Mouse (Mus musculus) heart, embryonic 10.5 days (tissue): ENCODE data around the gene Tmc8. TPM values are rescaled to one million over a fixed set of nuclear protein-coding genes. Genes with fewer than 3 reads are reported as not detected.
"Not testable (repeated sequence)": the region's sequence is repeated elsewhere in the genome, so short reads cannot be mapped to it uniquely, and the experiment has no call there.

Experiments used
- DNase-seq: peaks from one replicate; pipeline ENCODE4 v3.0.0-alpha.2; 2017; ENCODE audit warnings: low spot score
- H3K27ac ChIP-seq: fragments of 300-500 bp; sonication (generic); 2 replicates; pipeline ENCODE4 v1.5.1; 2016; ENCODE audit warnings: mild to moderate bottlenecking
- H3K27me3 ChIP-seq: fragments of 300-500 bp; sonication (generic); 2 replicates; pipeline ENCODE4 v1.6.1; 2016; ENCODE audit warnings: mild to moderate bottlenecking; ENCODE audit not compliant: poor library complexity, insufficient read depth, severe bottlenecking
- H3K36me3 ChIP-seq: fragments of 300-500 bp; sonication (generic); 2 replicates; pipeline ENCODE4 v1.6.1; 2016; ENCODE audit warnings: mild to moderate bottlenecking, moderate library complexity
- H3K4me1 ChIP-seq: fragments of 300-500 bp; sonication (generic); 2 replicates; pipeline ENCODE4 v1.6.1; 2016; ENCODE audit warnings: mild to moderate bottlenecking
- H3K4me3 ChIP-seq: fragments of 300-500 bp; sonication (generic); 2 replicates; pipeline ENCODE4 v1.5.1; 2016; ENCODE audit warnings: mild to moderate bottlenecking, moderate library complexity
- H3K9me3 ChIP-seq: fragments of 300-500 bp; sonication (generic); 2 replicates; pipeline ENCODE4 v1.6.1; 2016; ENCODE audit warnings: mild to moderate bottlenecking, moderate library complexity
- WGBS: fragments of 180-500 bp; shearing (Covaris S2); methylation state at CpG from one replicate; pipeline ENCODE4 v1.1.7; 2016; 5-methylcytosine and 5-hydroxymethylcytosine counted together
- polyA plus RNA-seq: library from polyadenylated mRNA; unstranded; fragments of >200 nt; fragmentation: Nextera tagmentation; extraction: Ambion mirVana; gene quantifications from 2 replicates; pipeline ENCODE4 v1.2.1, GENCODE M21; 2016

Tmc8 gene
- polyA plus RNA-seq, 1 experiment from 2014 or later, result 3.7 TPM

GRCm38 (mm10) chr11:117803166-117803688 is 21.4 kb downstream of the Tmc8 start:
- WGBS, result 86% methylated on average over 3 of the region's 3 CpGs
- Histone ChIP-seq H3K4me3 (no peak overlapping the region), H3K36me3 (no peaks in the 10 kb centered on the region), H3K27me3 (peaks cover 4% of the 10 kb centered on the region; the same call in 1 of the 2 replicates), H3K27ac (peak overlapping the region; percentile 1; the same call in 1 of the 2 replicates), H3K4me1 (peaks cover 19% of the 10 kb centered on the region), H3K9me3 (no peaks in the 10 kb centered on the region)
- DNase-seq, result no peak

- no peak for DNase-seq
- WGBS, result 92% methylated on average over 6 of the region's 6 CpGs
- no peaks in the 10 kb centered on the region for H3K9me3 ChIP-seq
These were observed 24.9 kb downstream of the Tmc8 start for GRCm38 (mm10) chr11:117806781-117807180.

GRCm38 (mm10) chr11:117809407-117810311 is 27.8 kb downstream of the Tmc8 start, which contains the start of the genes Gm20708 and Syngr2:
Gene Gm20708 (plus strand): TSS chr11:117809668.
Gene Syngr2 (plus strand): TSS chr11:117809668.
- peak within 1 kb of the TSS; percentile 90 for H3K27ac ChIP-seq
- peaks cover 28% of the 10 kb centered on the region for H3K36me3 ChIP-seq
- H3K4me1 ChIP-seq, result peaks cover 47% of the 10 kb centered on the region
- peak; percentile 93 for DNase-seq
- WGBS, result under 1% methylated on average over 75 of the region's 75 CpGs
- H3K9me3 ChIP-seq, result no peaks in the 10 kb centered on the region
- H3K4me3 ChIP-seq, result peak within 1 kb of the TSS; percentile 93
- no peaks in the 10 kb centered on the region for H3K27me3 ChIP-seq

More at GRCm38 (mm10) chr11:117806781-117807180, 24.9 kb downstream of the Tmc8 start:
- H3K4me3 ChIP-seq, result no peak overlapping the region
- H3K27ac ChIP-seq, result no peak overlapping the region
- no peaks in the 10 kb centered on the region for H3K36me3 ChIP-seq
- H3K27me3 ChIP-seq, result peaks cover 4% of the 10 kb centered on the region; the same call in 1 of the 2 replicates
- peaks cover 38% of the 10 kb centered on the region for H3K4me1 ChIP-seq

GRCm38 (mm10) chr11:117810401-117811046 is 28.6 kb downstream of the Tmc8 start:
- Histone ChIP-seq H3K27me3 (no peaks in the 10 kb centered on the region), H3K27ac (peak overlapping the region; percentile 90), H3K9me3 (no peaks in the 10 kb centered on the region), H3K36me3 (peaks cover 36% of the 10 kb centered on the region), H3K4me1 (peaks cover 52% of the 10 kb centered on the region), H3K4me3 (peak overlapping the region; percentile 93)
- peak; percentile 92 for DNase-seq
- under 1% methylated on average over 21 of the region's 21 CpGs for WGBS

- Histone ChIP-seq H3K4me1 (peaks cover 61% of the 10 kb centered on the region), H3K4me3 (no peak overlapping the region), H3K27ac (no peak overlapping the region), H3K9me3 (no peaks in the 10 kb centered on the region), H3K36me3 (peaks cover 69% of the 10 kb centered on the region), H3K27me3 (no peaks in the 10 kb centered on the region)
- 69% methylated on average over 5 of the region's 5 CpGs for WGBS
- DNase-seq, result no peak
These were observed 32.0 kb downstream of the Tmc8 start for GRCm38 (mm10) chr11:117813867-117814266.

- H3K36me3 ChIP-seq, result peaks cover 79% of the 10 kb centered on the region
- H3K27ac ChIP-seq, result no peak overlapping the region
- no peak overlapping the region for H3K4me3 ChIP-seq
- no peaks in the 10 kb centered on the region for H3K27me3 ChIP-seq
- 89% methylated on average over 6 of the region's 6 CpGs for WGBS
- DNase-seq, result no peak
- no peaks in the 10 kb centered on the region for H3K9me3 ChIP-seq
- peaks cover 61% of the 10 kb centered on the region for H3K4me1 ChIP-seq
These were observed 33.0 kb downstream of the Tmc8 start for GRCm38 (mm10) chr11:117814704-117815366.

GRCm38 (mm10) chr11:117815850-117816249 is 34.0 kb downstream of the Tmc8 start:
- not testable (repeated sequence) for H3K4me3 ChIP-seq, H3K27ac ChIP-seq, H3K9me3 ChIP-seq, H3K27me3 ChIP-seq, DNase-seq
- Histone ChIP-seq H3K4me1 (peaks cover 51% of the 10 kb centered on the region), H3K36me3 (peaks cover 89% of the 10 kb centered on the region)
- 80% methylated on average over 9 of the region's 9 CpGs for WGBS

GRCm38 (mm10) chr11:117816389-117816996 is 34.6 kb downstream of the Tmc8 start:
- H3K4me3 ChIP-seq, result no peak overlapping the region
- no peaks in the 10 kb centered on the region for H3K27me3 ChIP-seq
- H3K9me3 ChIP-seq, result no peaks in the 10 kb centered on the region
- H3K27ac ChIP-seq, result no peak overlapping the region
- DNase-seq, result no peak
- H3K4me1 ChIP-seq, result peaks cover 45% of the 10 kb centered on the region
- 88% methylated on average over 11 of the region's 13 CpGs for WGBS
- H3K36me3 ChIP-seq, result peaks cover 95% of the 10 kb centered on the region

GRCm38 (mm10) chr11:117819095-117819494 is 37.2 kb downstream of the Tmc8 start:
- no peak for DNase-seq
- Histone ChIP-seq H3K36me3 (peaks cover 99% of the 10 kb centered on the region), H3K4me3 (no peak overlapping the region), H3K4me1 (peaks cover 45% of the 10 kb centered on the region), H3K9me3 (no peaks in the 10 kb centered on the region), H3K27me3 (no peaks in the 10 kb centered on the region), H3K27ac (no peak overlapping the region)
- 84% methylated on average over 8 of the region's 8 CpGs for WGBS

GRCm38 (mm10) chr11:117820173-117820572 is 38.3 kb downstream of the Tmc8 start:
- no peak for DNase-seq
- Histone ChIP-seq H3K36me3 (peaks cover 88% of the 10 kb centered on the region), H3K27ac (no peak overlapping the region), H3K4me1 (peaks cover 47% of the 10 kb centered on the region), H3K9me3 (no peaks in the 10 kb centered on the region), H3K27me3 (no peaks in the 10 kb centered on the region), H3K4me3 (no peak overlapping the region)
- 92% methylated on average over 7 of the region's 7 CpGs for WGBS

GRCm38 (mm10) chr11:117821868-117822267 is 40.0 kb downstream of the Tmc8 start:
- H3K4me3 ChIP-seq, result no peak overlapping the region
- DNase-seq, result no peak
- peaks cover 58% of the 10 kb centered on the region for H3K4me1 ChIP-seq
- H3K27me3 ChIP-seq, result no peaks in the 10 kb centered on the region
- H3K9me3 ChIP-seq, result no peaks in the 10 kb centered on the region
- H3K36me3 ChIP-seq, result peaks cover 72% of the 10 kb centered on the region
- 88% methylated on average over 9 of the region's 9 CpGs for whole genome bisulfite sequencing
- H3K27ac ChIP-seq, result no peak overlapping the region

GRCm38 (mm10) chr11:117822728-117823241 is 40.9 kb downstream of the Tmc8 start:
- Histone ChIP-seq H3K4me3 (no peak overlapping the region), H3K36me3 (peaks cover 63% of the 10 kb centered on the region), H3K27me3 (no peaks in the 10 kb centered on the region), H3K27ac (no peak overlapping the region), H3K4me1 (peaks cover 60% of the 10 kb centered on the region), H3K9me3 (no peaks in the 10 kb centered on the region)
- no peak for DNase-seq
- WGBS, result 79% methylated on average over 7 of the region's 7 CpGs
